Mouse (Mus musculus) cortical plate, adult 2 months (tissue): ENCODE measurements at regions not wholly inside any gene's neighbourhood (a gene's known extent, or its start where the extent isn't known, plus 50 kb on each side); places are given as distances from the start of the nearest gene placed in this dataset.

ENCODE experiments used
- CTCF ChIP-seq: fragments of 200-500 bp; IDR thresholded peaks from 2 replicates; pipeline ENCODE4 v1.5.1; 2011; ENCODE audit warnings: mild to moderate bottlenecking, control low read depth, low read length; ENCODE audit not compliant: insufficient read depth; ENCODE audit errors: extremely low read depth
- POLR2A ChIP-seq: fragments of 200-500 bp; IDR thresholded peaks from 2 replicates; pipeline ENCODE4 v1.6.1; 2011; ENCODE audit warnings: mild to moderate bottlenecking, low read length, control low read depth; ENCODE audit not compliant: insufficient read depth; ENCODE audit errors: extremely low read depth

GRCm38 (mm10) chr11:45136781-45137180, 519.7 kb downstream of the Ebf1 start:
- no peak for TF ChIP-seq CTCF
- no peak for TF ChIP-seq POLR2A
